In the genomic region with DNA sequence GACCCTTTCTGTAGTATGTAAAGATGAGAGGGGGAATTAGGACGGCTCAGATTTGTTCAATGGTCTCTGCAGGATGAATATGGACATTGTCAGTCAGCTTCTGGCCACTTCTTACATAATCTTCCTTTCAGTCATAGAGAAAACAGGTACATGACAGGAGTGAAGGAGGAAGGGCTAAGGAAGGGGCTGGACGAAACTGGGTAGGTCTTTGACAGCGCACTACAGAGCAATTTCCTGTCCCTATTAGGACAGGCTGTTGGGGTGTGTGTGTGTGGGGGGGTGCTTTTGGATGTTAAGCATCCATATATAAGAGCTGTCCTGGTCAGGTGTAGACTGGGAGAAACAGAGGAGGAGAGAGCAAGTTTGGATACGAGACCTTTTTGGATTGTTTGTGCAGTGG, we compare ENCODE assay signal across 24 mouse cellular contexts. TPM values are rescaled to one million over a fixed set of nuclear protein-coding genes. Genes with fewer than 3 reads are reported as not detected.
"Had no signal": no experiment of that assay in that cellular context is flagged by ENCODE, and none has a peak within 500 bp of the region (broad histone marks: within the 10 kb centered on the region; RNA-seq: fewer than 3 reads in every experiment).

No protein-coding gene starts in this region.

- DNase-seq: gastrocnemius, postnatal 14 days; gastrocnemius, postnatal 36 days; heart, adult 18-20 months; heart, postnatal 14 days; heart, postnatal 36 days; kidney, adult 11 months; kidney, adult 2 months; kidney, adult 9 months; kidney, postnatal 14 days; kidney, postnatal 36 days; liver; liver, embryonic 13.5 days had no signal

- ATAC-seq: hindbrain, postnatal 0 days; intestine, embryonic 16.5 days had no signal

RNA-seq across cellular contexts. Expression of a gene that starts 38.8 kb away (rescaled TPM):
- total RNA-seq: gastrocnemius, adult 18-20 months; gastrocnemius, adult 8-10 months; gastrocnemius, postnatal 14 days; gastrocnemius, postnatal 36 days; heart, adult 18-20 months; heart, adult 8-10 months; heart, postnatal 14 days; heart, postnatal 36 days; hematopoietic stem cell, adult 5-6 weeks; hindbrain, postnatal 0 days; layer of hippocampus, adult 2 months; layer of hippocampus, postnatal 10 days; layer of hippocampus, postnatal 25 days; left cerebral cortex, adult 2 months; left cerebral cortex, postnatal 14 days; left cerebral cortex, postnatal 36 days had no signal
